Mouse (Mus musculus): ENCODE measurements around the gene Fam184a. TPM values are rescaled to one million over a fixed set of nuclear protein-coding genes. Genes with fewer than 3 reads are reported as not detected.

The Fam184a gene
- 58.1 and 58.6 TPM in 2 replicates for polyA plus RNA-seq (2012; rRNA removed)

GRCm38 (mm10) chr10:53750955-53751652, at the start of gene Fam184a:
TSS of gene Fam184a (minus strand) at chr10:53751123.
- peak; percentile 74 to 91 for DNase-seq (ENCODE audit: extremely low spot score in 1 of 2, low spot score in 1 of 2)

GRCm38 (mm10) chr10:53796258-53796581, 45.3 kb upstream of the Fam184a start:
- DNase-seq (ENCODE audit: extremely low spot score in 1 of 2, low spot score in 1 of 2): no peak

- DNase-seq (ENCODE audit: extremely low spot score in 1 of 2, low spot score in 1 of 2): peak in 1 of 2 experiments; percentile 78
Measured at GRCm38 (mm10) chr10:53795567-53796257, 44.8 kb upstream of the Fam184a start.

- no peak for DNase-seq (ENCODE audit: extremely low spot score in 1 of 2, low spot score in 1 of 2)
Measured at GRCm38 (mm10) chr10:53791281-53791680, 40.4 kb upstream of the Fam184a start.

GRCm38 (mm10) chr10:53776591-53776990, 25.7 kb upstream of the Fam184a start:
- DNase-seq (ENCODE audit: extremely low spot score in 1 of 2, low spot score in 1 of 2): no peak

- DNase-seq (ENCODE audit: extremely low spot score in 1 of 2, low spot score in 1 of 2): no peak
Measured at GRCm38 (mm10) chr10:53772708-53773107, 21.8 kb upstream of the Fam184a start.

GRCm38 (mm10) chr10:53771480-53771879, 20.6 kb upstream of the Fam184a start:
- DNase-seq (ENCODE audit: extremely low spot score in 1 of 2, low spot score in 1 of 2): no peak

- DNase-seq (ENCODE audit: extremely low spot score in 1 of 2, low spot score in 1 of 2): no peak
Measured at GRCm38 (mm10) chr10:53768745-53769144, 17.8 kb upstream of the Fam184a start.

- no peak for DNase-seq (ENCODE audit: extremely low spot score in 1 of 2, low spot score in 1 of 2)
Measured at GRCm38 (mm10) chr10:53765471-53765870, 14.5 kb upstream of the Fam184a start.

- DNase-seq (ENCODE audit: extremely low spot score in 1 of 2, low spot score in 1 of 2): no peak
Measured at GRCm38 (mm10) chr10:53752723-53753122, 1.8 kb upstream of the Fam184a start.

- DNase-seq (ENCODE audit: extremely low spot score in 1 of 2, low spot score in 1 of 2): peak in 1 of 2 experiments; percentile 30
Measured at GRCm38 (mm10) chr10:53750275-53750954, 508 bp downstream of the Fam184a start.

- DNase-seq (ENCODE audit: extremely low spot score in 1 of 2, low spot score in 1 of 2): no peak
Measured at GRCm38 (mm10) chr10:53746039-53746438, 4.9 kb downstream of the Fam184a start.

GRCm38 (mm10) chr10:53742961-53743360, 8.0 kb downstream of the Fam184a start:
- no peak for DNase-seq (ENCODE audit: extremely low spot score in 1 of 2, low spot score in 1 of 2)

- DNase-seq (ENCODE audit: extremely low spot score in 1 of 2, low spot score in 1 of 2): no peak
Measured at GRCm38 (mm10) chr10:53740014-53740413, 10.9 kb downstream of the Fam184a start.

GRCm38 (mm10) chr10:53738842-53739241, 12.1 kb downstream of the Fam184a start:
- DNase-seq (ENCODE audit: extremely low spot score in 1 of 2, low spot score in 1 of 2): no peak

GRCm38 (mm10) chr10:53735201-53735865, 15.6 kb downstream of the Fam184a start:
- DNase-seq (ENCODE audit: extremely low spot score in 1 of 2, low spot score in 1 of 2): no peak

- DNase-seq (ENCODE audit: extremely low spot score in 1 of 2, low spot score in 1 of 2): no peak
Measured at GRCm38 (mm10) chr10:53732324-53732723, 18.6 kb downstream of the Fam184a start.

GRCm38 (mm10) chr10:53728883-53729282, 22.0 kb downstream of the Fam184a start:
- DNase-seq (ENCODE audit: extremely low spot score in 1 of 2, low spot score in 1 of 2): no peak

GRCm38 (mm10) chr10:53725301-53725700, 25.6 kb downstream of the Fam184a start:
- no peak for DNase-seq (ENCODE audit: extremely low spot score in 1 of 2, low spot score in 1 of 2)

GRCm38 (mm10) chr10:53704516-53704915, 46.4 kb downstream of the Fam184a start:
- DNase-seq (ENCODE audit: extremely low spot score in 1 of 2, low spot score in 1 of 2): no peak

GRCm38 (mm10) chr10:53698531-53698930, 52.4 kb downstream of the Fam184a start:
- no peak for DNase-seq (ENCODE audit: extremely low spot score in 1 of 2, low spot score in 1 of 2)
